Mouse (Mus musculus): ENCODE measurements around the gene Abhd17a. TPM values are rescaled to one million over a fixed set of nuclear protein-coding genes. Genes with fewer than 3 reads are reported as not detected.

Gene Abhd17a
- polyA plus RNA-seq, 1 experiment from 2014 or later: 96.2 TPM

- Histone ChIP-seq H3K27me3 (no peaks in the 10 kb centered on the region), H3K4me2 (no peak overlapping the region), H3K9me3 (no peaks in the 10 kb centered on the region)
Measured at GRCm38 (mm10) chr10:80620365-80620764, 30.2 kb upstream of the Abhd17a start.

DNA sequence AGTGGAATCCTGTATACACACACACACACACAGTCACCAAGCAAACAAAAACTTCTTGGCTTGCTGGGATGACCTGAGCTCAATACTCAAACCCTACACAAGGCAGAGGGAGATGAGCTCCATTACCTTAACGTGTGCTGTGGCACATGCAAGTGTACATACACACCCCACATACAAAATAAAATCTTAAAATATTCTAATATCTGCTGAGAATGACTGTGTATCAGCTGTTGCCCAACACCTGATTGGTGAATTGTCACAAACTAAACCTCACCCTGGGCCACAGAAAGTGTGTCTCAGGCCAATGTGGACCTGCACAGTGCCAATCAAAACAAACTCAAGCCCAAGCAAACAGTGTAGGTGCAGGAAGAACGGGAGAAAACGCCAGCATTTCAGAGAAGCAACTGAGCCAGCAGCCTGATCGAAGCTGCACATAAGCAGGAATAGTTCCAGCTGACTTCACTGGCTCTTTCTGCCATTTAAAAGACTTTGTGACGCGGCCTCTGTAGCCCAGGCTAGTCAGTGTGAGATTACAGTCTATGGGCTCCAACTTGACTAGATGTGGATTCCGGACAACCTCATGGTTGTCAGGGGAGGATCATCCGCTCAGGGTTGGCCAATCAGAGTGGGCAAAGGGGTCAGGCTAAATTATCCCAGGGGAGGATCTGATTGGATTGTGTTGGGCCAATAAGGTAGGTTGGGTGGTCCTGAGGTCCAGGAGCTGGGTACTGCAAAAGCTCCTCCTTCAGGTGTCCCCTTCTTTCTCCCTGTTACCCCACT, 29.5 kb upstream of the Abhd17a start:
- no peak overlapping the region for H3K9ac ChIP-seq

More at GRCm38 (mm10) chr10:80620365-80620764, 30.2 kb upstream of the Abhd17a start:
- Histone ChIP-seq H3K27ac (no peak overlapping the region), H3K4me1 (replicated peaks) (peaks cover 32% of the 10 kb centered on the region), H3K4me3 (no peak overlapping the region), H3K36me3 (peaks cover 11% of the 10 kb centered on the region), H3K9ac (no peak overlapping the region)
- 87% methylated on average over 9 of the region's 9 CpGs for WGBS
- ATAC-seq (ENCODE audit: low FRiP score): no peak

DNA sequence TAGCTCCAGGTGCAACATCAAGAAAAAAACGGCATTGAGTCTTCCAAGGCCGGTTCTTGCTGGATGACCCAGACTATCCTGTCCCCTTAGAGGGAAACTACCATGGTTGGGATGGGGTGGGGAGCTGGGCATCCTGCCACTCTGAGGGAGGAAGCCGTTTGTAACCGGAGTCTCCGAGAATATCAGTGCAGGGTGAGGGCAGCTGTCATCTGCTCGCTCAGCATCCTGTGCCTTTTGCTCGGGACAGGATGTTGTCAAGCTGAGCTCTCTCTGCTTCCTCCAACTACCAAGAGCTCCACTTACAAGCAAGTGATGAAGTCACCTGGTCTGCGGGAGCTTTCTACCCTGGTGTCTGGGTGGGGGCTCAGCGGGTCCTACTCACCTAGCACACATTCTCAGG, 28.0 kb upstream of the Abhd17a start:
- no peak overlapping the region for H3K4me2 ChIP-seq
- peaks cover 33% of the 10 kb centered on the region for H3K36me3 ChIP-seq
- H3K4me1 ChIP-seq (replicated peaks): peaks cover 10% of the 10 kb centered on the region
- no peak for ATAC-seq (ENCODE audit: low FRiP score)
- no peak overlapping the region for H3K4me3 ChIP-seq
- no peak overlapping the region for H3K27ac ChIP-seq
- H3K27me3 ChIP-seq: no peaks in the 10 kb centered on the region
- WGBS: 69% methylated on average over 9 of the region's 9 CpGs
- no peaks in the 10 kb centered on the region for H3K9me3 ChIP-seq
- H3K9ac ChIP-seq: no peak overlapping the region

More for the DNA sequence above, 29.5 kb upstream of the Abhd17a start:
- no peak for ATAC-seq (ENCODE audit: low FRiP score)
- H3K4me2 ChIP-seq: no peak overlapping the region
- WGBS: 37% methylated on average over 8 of the region's 8 CpGs
- peaks cover 25% of the 10 kb centered on the region for H3K4me1 ChIP-seq (replicated peaks)
- no peak overlapping the region for H3K27ac ChIP-seq
- H3K36me3 ChIP-seq: peaks cover 18% of the 10 kb centered on the region
- no peaks in the 10 kb centered on the region for H3K9me3 ChIP-seq
- no peak overlapping the region for H3K4me3 ChIP-seq
- no peaks in the 10 kb centered on the region for H3K27me3 ChIP-seq

GRCm38 (mm10) chr10:80614351-80614750, 24.2 kb upstream of the Abhd17a start:
- peaks cover 58% of the 10 kb centered on the region for H3K36me3 ChIP-seq
- 92% methylated on average over 6 of the region's 6 CpGs for WGBS
- no peak overlapping the region for H3K4me2 ChIP-seq

GRCm38 (mm10) chr10:80613821-80614220, 23.7 kb upstream of the Abhd17a start:
- H3K9me3 ChIP-seq: no peaks in the 10 kb centered on the region
- H3K36me3 ChIP-seq: peaks cover 63% of the 10 kb centered on the region
- 87% methylated on average over 3 of the region's 3 CpGs for WGBS
- no peak overlapping the region for H3K4me2 ChIP-seq
- H3K27me3 ChIP-seq: no peaks in the 10 kb centered on the region
- no peak overlapping the region for H3K27ac ChIP-seq
- no peak overlapping the region for H3K9ac ChIP-seq
- no peak overlapping the region for H3K4me3 ChIP-seq
- no peak for ATAC-seq (ENCODE audit: low FRiP score)
- H3K4me1 ChIP-seq (replicated peaks): peaks cover 4% of the 10 kb centered on the region; the same call in 1 of the 2 replicates

More at GRCm38 (mm10) chr10:80614351-80614750, 24.2 kb upstream of the Abhd17a start:
- Histone ChIP-seq H3K4me1 (replicated peaks) (peaks cover 4% of the 10 kb centered on the region; the same call in 1 of the 2 replicates), H3K27me3 (no peaks in the 10 kb centered on the region), H3K9ac (0 out of 2 replicates have a peak overlapping the region, but pooled peaks have one; percentile 15), H3K27ac (no peak overlapping the region), H3K9me3 (no peaks in the 10 kb centered on the region), H3K4me3 (no peak overlapping the region)
- no peak for ATAC-seq (ENCODE audit: low FRiP score)

- Histone ChIP-seq H3K36me3 (peaks cover 83% of the 10 kb centered on the region), H3K27me3 (no peaks in the 10 kb centered on the region), H3K4me1 (replicated peaks) (peaks cover 4% of the 10 kb centered on the region; the same call in 1 of the 2 replicates), H3K9me3 (no peaks in the 10 kb centered on the region), H3K4me3 (no peak overlapping the region), H3K27ac (no peak overlapping the region), H3K4me2 (no peak overlapping the region), H3K9ac (no peak overlapping the region)
- WGBS: 94% methylated on average over 3 of the region's 3 CpGs
- no peak for ATAC-seq (ENCODE audit: low FRiP score)
Measured at GRCm38 (mm10) chr10:80611905-80612304, 21.8 kb upstream of the Abhd17a start.

- H3K4me2 ChIP-seq: no peak overlapping the region
- no peaks in the 10 kb centered on the region for H3K27me3 ChIP-seq
- H3K36me3 ChIP-seq: peaks cover 87% of the 10 kb centered on the region
- no peak for ATAC-seq (ENCODE audit: low FRiP score)
- H3K9me3 ChIP-seq: no peaks in the 10 kb centered on the region
- H3K9ac ChIP-seq: no peak overlapping the region
- H3K4me1 ChIP-seq (replicated peaks): peaks cover 4% of the 10 kb centered on the region; the same call in 1 of the 2 replicates
- no peak overlapping the region for H3K27ac ChIP-seq
- 81% methylated on average over 4 of the region's 4 CpGs for WGBS
- H3K4me3 ChIP-seq: no peak overlapping the region
Measured at GRCm38 (mm10) chr10:80611024-80611423, 20.9 kb upstream of the Abhd17a start.

- H3K4me1 ChIP-seq (replicated peaks): peaks cover 4% of the 10 kb centered on the region; the same call in 1 of the 2 replicates
- no peaks in the 10 kb centered on the region for H3K9me3 ChIP-seq
- peak overlapping the region; percentile 35; the same call in 1 of the 2 replicates for H3K9ac ChIP-seq
- no peak overlapping the region for H3K4me2 ChIP-seq
- H3K4me3 ChIP-seq: no peak overlapping the region
- H3K27ac ChIP-seq: no peak overlapping the region
- WGBS: 95% methylated on average over 9 of the region's 9 CpGs
- H3K36me3 ChIP-seq: peaks cover 81% of the 10 kb centered on the region
- no peak for ATAC-seq (ENCODE audit: low FRiP score)
- no peaks in the 10 kb centered on the region for H3K27me3 ChIP-seq
Measured at GRCm38 (mm10) chr10:80610116-80610785, 20.1 kb upstream of the Abhd17a start.

DNA sequence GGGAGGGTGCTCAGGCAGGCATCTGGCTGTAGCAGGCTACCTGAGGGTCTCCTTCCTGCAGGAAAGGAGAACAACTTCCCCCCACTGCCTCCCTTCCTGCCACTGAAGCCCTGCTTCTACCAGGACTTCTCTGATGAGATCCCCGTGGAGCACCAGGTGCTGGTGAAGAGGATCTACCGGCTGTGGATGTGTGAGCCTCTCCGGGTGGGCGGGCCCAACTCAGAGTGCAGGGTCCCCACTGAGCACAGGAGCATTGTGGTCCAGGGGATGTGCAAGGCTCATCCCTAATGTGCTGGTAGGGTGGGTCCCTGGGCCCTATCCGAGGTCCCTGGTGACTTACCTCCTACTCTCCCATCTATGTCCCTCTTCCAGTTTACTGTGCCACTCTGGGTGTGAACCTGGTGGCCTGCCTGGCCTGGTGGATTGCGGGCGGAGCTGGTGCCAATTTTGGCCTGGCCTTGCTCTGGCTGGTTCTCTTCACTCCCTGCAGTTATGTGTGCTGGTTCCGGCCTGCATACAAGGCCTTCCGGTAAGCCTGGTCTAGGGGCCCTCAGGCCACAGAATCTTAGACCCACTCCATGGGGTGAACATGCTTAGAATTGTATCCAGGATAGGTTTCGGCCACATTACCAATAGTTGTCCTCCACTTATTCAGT, 19.3 kb upstream of the Abhd17a start:
- H3K4me1 ChIP-seq (replicated peaks): peaks cover 6% of the 10 kb centered on the region
- 93% methylated on average over 10 of the region's 10 CpGs for WGBS
- H3K27me3 ChIP-seq: no peaks in the 10 kb centered on the region
- no peak overlapping the region for H3K4me2 ChIP-seq
- no peak overlapping the region; the same call in 1 of the 2 replicates for H3K9ac ChIP-seq
- H3K4me3 ChIP-seq: no peak overlapping the region
- H3K9me3 ChIP-seq: no peaks in the 10 kb centered on the region
- H3K36me3 ChIP-seq: peaks cover 72% of the 10 kb centered on the region
- no peak for ATAC-seq (ENCODE audit: low FRiP score)
- H3K27ac ChIP-seq: no peak overlapping the region

GRCm38 (mm10) chr10:80608435-80608834, 18.3 kb upstream of the Abhd17a start:
- Histone ChIP-seq H3K36me3 (peaks cover 63% of the 10 kb centered on the region), H3K9me3 (no peaks in the 10 kb centered on the region)

GRCm38 (mm10) chr10:80606737-80607350, 16.7 kb upstream of the Abhd17a start:
- H3K9me3 ChIP-seq: no peaks in the 10 kb centered on the region
- no peak for ATAC-seq (ENCODE audit: low FRiP score)

More at GRCm38 (mm10) chr10:80608435-80608834, 18.3 kb upstream of the Abhd17a start:
- 90% methylated on average over 3 of the region's 3 CpGs for WGBS
- Histone ChIP-seq H3K4me1 (replicated peaks) (peaks cover 16% of the 10 kb centered on the region), H3K4me3 (no peak overlapping the region), H3K27me3 (no peaks in the 10 kb centered on the region), H3K27ac (no peak overlapping the region), H3K4me2 (no peak overlapping the region), H3K9ac (no peak overlapping the region)
- no peak for ATAC-seq (ENCODE audit: low FRiP score)

GRCm38 (mm10) chr10:80606306-80606705, 16.2 kb upstream of the Abhd17a start:
- H3K4me3 ChIP-seq: no peak overlapping the region
- WGBS: 94% methylated on average over 23 of the region's 23 CpGs
- peaks cover 23% of the 10 kb centered on the region for H3K4me1 ChIP-seq (replicated peaks)
- H3K27me3 ChIP-seq: no peaks in the 10 kb centered on the region
- ATAC-seq (ENCODE audit: low FRiP score): no peak
- H3K27ac ChIP-seq: no peak overlapping the region
- H3K9me3 ChIP-seq: no peaks in the 10 kb centered on the region
- no peak overlapping the region for H3K9ac ChIP-seq
- no peak overlapping the region for H3K4me2 ChIP-seq
- H3K36me3 ChIP-seq: peaks cover 47% of the 10 kb centered on the region

More at GRCm38 (mm10) chr10:80606737-80607350, 16.7 kb upstream of the Abhd17a start:
- Histone ChIP-seq H3K36me3 (peaks cover 48% of the 10 kb centered on the region), H3K4me3 (no peak overlapping the region), H3K27me3 (no peaks in the 10 kb centered on the region), H3K4me2 (no peak overlapping the region), H3K9ac (no peak overlapping the region), H3K4me1 (replicated peaks) (peaks cover 23% of the 10 kb centered on the region), H3K27ac (no peak overlapping the region)
- WGBS: 96% methylated on average over 34 of the region's 34 CpGs

Measured in hindbrain, embryonic 13.5 days (tissue).